Mouse (Mus musculus) Muller cell, postnatal 12 days (primary cell): ENCODE measurements at regions not wholly inside any gene's neighbourhood (a gene's known extent, or its start where the extent isn't known, plus 50 kb on each side); places are given as distances from the start of the nearest gene placed in this dataset.

Experiments
- DNase-seq: peaks from one replicate; pipeline ENCODE4 v3.0.0-alpha.2; 2015; ENCODE audit errors: inconsistent ontology term

- no peak for DNase-seq
These were observed 277.2 kb upstream of the Tshz3 start for GRCm38 (mm10) chr7:36420741-36421140.

GRCm38 (mm10) chr7:36449181-36449915 lies 248.6 kb upstream of the Tshz3 start:
- peak; percentile 81 for DNase-seq

DNA sequence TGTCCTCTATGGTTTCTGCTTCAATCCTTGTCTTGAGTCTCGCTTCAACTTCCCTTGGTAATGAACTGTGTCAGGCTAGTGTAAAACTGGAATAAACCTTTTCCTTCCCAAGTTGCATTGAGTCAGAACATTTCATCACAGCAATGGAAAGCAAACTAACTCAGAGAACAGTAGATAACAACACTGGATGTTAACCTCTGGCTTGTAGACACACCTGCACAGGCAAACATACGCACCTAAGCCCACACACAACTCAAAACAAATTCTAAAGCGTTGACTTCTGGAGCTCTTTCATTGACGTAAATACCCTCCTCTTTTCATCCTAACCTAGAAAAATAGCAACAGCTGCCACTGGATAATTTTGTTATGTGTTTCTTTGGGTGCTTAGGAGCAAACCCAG lies 244.1 kb upstream of the Tshz3 start:
- DNase-seq, result no peak

- DNase-seq, result no peak
These were observed 241.8 kb upstream of the Tshz3 start for GRCm38 (mm10) chr7:36456080-36456479.

DNA sequence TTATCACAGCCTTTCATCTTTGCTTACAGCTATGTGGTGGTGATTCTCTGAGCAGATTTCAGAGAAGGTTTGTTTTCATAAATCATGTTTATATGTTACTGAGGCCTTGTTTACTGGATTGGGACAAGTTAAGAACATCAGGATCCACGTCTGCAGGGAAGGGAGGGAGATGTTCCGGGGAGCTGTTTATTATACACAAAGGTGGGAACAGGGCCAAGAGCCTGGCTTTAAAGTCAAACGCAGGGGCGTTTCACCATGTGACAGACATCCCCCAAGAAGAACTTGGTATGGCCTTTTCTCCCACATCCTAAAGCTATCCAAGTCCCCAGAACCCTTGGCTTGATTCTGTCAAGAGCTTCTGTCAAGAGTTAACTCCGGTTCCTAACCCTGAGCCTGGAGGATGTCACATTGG lies 235.5 kb upstream of the Tshz3 start:
- no peak for DNase-seq

GRCm38 (mm10) chr7:36469386-36469785 lies 228.5 kb upstream of the Tshz3 start:
- no peak for DNase-seq

- DNase-seq, result no peak
These were observed 224.4 kb upstream of the Tshz3 start for GRCm38 (mm10) chr7:36473532-36473931.

DNA sequence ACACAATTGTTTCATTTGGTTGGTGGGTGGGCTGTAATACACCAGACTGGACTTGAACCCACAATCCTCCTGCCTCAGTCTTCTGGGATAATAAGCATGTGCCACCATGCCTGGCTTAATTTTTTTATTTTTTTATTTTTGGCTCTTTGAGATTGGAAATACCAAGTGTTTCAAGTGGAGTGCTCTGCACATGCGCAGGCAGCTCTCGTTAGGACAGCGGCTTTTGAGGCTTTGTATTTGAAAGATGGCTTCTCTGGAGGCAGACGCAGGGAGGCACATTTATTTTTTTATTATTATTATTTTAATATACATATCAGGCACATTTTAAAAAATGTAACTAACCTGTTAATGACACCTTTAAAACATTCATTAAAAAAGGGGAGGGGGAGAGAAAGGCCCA lies 221.5 kb upstream of the Tshz3 start:
- DNase-seq, result no peak

DNA sequence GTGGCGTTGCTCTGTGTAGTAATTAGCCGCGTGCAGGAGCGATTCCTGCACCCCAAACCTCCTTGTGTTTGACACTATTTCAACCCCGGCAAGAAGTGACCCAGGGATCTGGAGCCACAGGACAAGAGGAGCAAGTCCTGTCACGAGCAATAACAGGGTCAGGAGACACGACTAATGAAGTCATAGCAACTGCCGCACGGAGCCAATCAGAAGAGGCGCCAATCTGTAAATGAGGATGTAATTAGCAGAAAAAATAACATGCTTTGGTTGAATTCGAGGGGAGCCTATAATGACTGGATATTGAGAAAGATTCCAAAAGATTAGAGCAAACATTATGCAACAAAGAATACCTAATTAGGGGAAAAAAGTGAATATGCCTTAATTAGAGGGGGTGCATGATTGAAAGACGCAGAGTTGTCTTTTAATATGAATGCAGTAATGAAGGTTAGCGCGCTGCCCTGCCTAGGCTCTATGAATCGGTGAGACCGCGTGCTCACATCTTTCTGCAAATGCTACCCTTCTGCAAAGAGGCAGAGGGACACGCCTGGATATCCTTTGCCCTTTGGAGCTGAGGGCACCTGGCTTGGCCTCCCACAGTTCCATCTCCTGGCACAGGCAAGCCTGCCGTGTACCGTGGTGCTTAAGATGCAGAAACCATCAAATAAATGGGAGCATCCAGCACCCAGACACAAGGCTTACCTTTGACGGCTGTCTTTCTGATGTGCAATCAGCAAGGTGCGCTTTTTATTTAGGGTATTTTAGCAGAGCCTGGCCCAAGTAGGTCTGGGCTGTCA lies 220.9 kb upstream of the Tshz3 start:
- DNase-seq, result peak; percentile 33

DNA sequence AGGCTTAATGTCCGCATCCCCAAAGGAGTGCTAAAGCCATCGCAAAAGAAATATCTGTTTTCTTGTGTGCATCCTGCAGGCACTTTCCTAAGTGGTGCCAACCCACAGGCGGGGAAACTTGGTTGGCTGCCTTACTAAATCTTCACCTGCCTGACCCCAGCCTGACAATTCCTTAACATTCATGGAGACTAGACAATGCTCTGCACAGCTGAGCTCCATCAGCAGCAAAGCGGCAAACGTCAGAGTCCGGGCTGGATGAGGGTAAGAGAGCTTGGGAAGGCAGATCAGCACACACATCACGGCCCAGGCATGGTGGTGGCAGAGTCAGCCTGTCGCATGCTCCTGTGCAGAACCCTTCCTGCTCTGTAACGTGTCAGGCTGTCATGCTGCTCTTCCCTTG lies 209.8 kb upstream of the Tshz3 start:
- DNase-seq, result no peak

DNA sequence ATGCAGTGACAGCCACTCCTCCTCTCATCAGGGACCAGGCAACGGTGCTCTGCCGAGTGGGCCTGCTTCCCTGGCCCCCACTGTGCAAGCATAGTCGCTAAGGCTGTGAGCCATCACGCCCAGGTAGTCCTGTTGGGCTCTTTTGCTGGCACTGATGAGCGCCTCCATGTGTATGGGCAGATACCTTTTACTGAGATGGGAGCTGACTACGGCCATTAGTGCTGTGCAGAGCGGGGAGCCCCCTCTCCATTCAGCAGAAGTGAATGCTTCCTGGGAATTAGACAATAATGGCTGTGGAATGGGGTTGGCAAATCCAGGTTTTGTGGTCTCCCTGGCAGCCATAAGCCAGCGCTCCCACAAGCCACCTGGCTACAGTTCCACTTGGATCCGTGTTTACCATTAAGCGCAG lies 206.7 kb upstream of the Tshz3 start:
- DNase-seq, result no peak

GRCm38 (mm10) chr7:36504010-36504875 lies 193.7 kb upstream of the Tshz3 start:
- DNase-seq, result peak; percentile 58

DNA sequence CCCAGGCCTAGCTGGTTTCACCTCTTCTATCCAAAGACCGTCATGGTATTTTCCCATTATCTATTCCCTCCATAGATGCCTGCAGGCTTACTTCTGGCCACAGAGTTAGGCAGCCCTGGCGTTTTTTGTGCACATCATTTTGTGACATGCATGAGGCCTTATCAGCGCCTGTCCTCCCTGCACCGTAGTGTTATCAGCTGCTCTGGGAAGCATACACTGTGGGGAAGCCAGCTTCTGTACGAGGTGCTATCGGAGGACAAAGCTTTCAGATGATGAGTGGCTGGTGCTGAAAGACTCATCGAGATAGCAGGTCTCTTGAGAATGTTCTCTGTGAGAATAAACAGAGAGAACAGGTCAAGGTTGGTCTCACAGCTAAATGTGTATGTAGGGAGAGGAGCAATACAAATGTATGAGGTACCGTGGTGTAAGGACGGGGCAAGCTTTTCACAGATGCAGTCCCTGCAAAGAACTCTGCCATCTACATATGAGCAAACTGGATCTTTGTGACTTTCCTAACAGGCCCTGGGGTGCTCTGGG lies 190.0 kb upstream of the Tshz3 start:
- DNase-seq, result no peak

DNA sequence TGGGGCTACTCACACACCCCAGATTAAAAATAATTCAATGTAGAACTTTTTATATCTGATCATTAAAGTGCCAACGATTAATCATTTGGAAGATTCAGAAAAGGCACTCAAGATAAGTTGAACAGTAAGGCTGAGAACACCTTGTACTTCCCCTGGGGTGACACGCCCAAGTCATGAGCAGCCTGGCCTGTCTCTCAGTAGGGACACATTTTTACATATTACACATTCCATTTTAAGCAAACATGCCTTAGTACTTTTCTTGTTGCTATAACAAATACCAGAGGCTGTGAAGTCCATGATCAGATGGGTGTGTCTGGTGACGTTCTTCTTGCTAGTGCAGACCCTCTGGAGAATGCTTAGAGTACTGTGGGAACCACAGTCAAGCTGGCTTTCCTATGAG lies 184.2 kb upstream of the Tshz3 start:
- DNase-seq, result no peak

- no peak for DNase-seq
These were observed 181.7 kb upstream of the Tshz3 start for GRCm38 (mm10) chr7:36516094-36516663.

DNA sequence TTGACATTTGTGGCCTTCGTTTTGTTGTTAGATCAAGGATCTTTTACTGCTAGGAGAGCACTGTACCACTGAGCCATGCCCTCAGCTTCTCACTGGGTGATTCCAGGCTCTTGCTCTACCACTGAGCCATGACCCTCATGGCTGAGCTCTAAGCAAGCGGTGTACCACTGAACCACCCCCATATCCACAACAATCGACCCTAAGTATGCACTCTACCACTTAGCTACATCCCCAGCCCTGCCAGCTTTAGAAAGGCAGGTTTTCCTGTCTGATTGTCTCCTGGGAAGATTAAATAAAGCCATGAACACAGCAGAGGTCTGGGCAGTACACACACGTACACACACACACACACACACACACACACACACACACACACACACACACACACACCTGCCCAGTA lies 178.9 kb upstream of the Tshz3 start:
- no peak for DNase-seq

DNA sequence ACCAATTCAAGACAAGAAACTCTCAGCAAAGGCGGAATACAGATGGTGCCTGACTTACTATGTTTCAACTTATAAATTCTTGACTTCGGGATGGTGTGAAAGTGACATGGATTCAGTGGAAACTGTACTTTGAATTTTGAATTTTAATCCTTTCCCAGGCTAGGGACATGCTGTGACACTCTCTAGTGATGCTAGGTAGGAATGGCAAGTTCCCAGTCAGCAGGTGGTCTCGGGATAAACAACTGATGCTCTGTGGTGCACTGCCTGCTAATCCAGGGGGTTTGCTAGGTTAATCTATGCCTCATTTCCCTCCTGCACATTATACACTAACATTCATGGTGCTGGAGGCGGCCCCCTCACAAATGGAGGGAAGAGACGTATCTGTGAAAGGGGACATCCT lies 175.0 kb upstream of the Tshz3 start:
- DNase-seq, result no peak

GRCm38 (mm10) chr7:36526148-36526547 lies 171.8 kb upstream of the Tshz3 start:
- DNase-seq, result no peak

- no peak for DNase-seq
These were observed 171.2 kb upstream of the Tshz3 start for GRCm38 (mm10) chr7:36526692-36527091.

DNA sequence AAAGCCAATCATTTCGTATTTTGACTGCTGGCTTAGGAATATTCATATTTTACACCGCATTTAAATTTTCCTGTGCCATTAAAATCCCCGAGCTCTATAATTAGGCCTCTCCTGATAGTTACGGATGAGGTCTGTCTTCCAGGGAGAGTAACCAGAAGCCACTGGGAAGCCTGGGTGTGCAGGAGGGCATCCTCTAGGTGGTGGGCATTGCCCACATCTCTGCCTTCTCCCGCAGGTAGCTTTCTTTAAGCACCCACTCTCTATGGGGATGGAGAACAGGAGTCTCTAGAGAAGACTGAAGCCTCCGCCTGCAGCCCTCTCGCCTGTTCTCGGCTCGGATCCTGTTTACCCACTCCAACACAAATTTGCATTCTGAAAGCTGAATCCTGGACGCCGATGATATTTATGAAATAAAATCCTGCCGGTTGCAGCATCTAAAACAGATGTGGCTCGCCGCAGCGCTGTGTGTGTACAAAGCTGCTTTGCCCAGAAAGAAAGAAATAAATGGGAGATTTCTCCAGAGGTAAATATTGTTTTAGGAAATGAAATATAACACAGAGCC lies 168.3 kb upstream of the Tshz3 start:
- DNase-seq, result no peak

GRCm38 (mm10) chr7:36531559-36531958 lies 166.4 kb upstream of the Tshz3 start:
- no peak for DNase-seq
